Mouse (Mus musculus): ENCODE data around the gene Gm13694.
"Not testable (repeated sequence)": the region's sequence is repeated elsewhere in the genome, so short reads cannot be mapped to it uniquely, and the experiment has no call there.

DNA sequence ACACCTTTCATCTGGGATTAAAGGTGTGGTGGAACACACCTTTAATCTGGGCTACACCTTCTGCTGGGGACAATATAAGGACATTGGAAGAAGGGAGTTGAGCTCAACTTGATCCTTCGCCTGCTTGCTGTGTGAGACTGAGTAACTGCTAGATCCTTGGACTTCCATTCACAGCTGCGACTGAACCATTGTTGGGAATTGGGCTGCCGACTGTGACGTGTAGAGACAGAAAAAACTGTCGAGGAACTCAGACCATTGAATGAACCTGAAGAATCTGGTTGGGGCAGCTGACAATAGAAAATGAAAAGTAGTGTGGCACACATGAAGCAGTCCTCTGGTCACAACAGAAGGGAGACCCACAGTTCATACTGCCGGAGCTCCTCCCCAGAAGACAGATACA lies 5.9 kb upstream of the Gm13694 start, which contains the start of gene Gm13696:
- not testable (repeated sequence) for TF ChIP-seq CTCF, POLR2A (IDR thresholded peaks at IDR 0.05; ENCODE audit: insufficient read depth, low read depth, low read length)
